In the genomic region with DNA sequence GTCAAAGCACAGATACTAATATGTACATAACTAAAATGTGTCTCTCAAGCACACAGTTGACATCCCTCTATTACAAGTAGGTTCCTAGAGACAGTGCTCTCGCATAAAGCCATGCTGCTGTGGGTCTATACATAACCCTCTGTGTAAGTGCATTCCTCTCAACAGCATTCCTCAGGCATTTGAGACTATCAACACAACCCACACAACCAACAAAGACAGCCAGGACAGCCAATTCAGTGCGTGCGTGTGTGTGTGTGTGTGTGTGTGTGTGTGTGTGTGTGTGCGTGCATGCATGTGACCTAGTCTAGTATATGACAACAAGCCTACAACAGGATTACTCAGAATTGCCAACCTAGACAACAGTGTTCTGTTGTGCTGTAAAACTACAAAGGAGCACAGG, we compare ENCODE assay signal across 18 mouse cellular contexts.
"Had no signal": no experiment of that assay in that cellular context is flagged by ENCODE, and none has a peak within 500 bp of the region (broad histone marks: within the 10 kb centered on the region; RNA-seq: fewer than 3 reads in every experiment).

No protein-coding gene starts in this region.

- H3K4me1 ChIP-seq: midbrain, embryonic 10.5 days; midbrain, embryonic 13.5 days; midbrain, embryonic 15.5 days; neural tube, embryonic 13.5 days; neural tube, embryonic 15.5 days had no signal

- H3K9me3 ChIP-seq: midbrain, embryonic 10.5 days; midbrain, embryonic 13.5 days; midbrain, embryonic 15.5 days; neural tube, embryonic 13.5 days; neural tube, embryonic 15.5 days had no signal

- ATAC-seq: midbrain, embryonic 13.5 days; midbrain, embryonic 15.5 days had no signal

- H3K27me3 ChIP-seq: midbrain, embryonic 13.5 days; midbrain, embryonic 15.5 days; neural tube, embryonic 13.5 days; neural tube, embryonic 15.5 days had no signal

- H3K9ac ChIP-seq: lung, embryonic 14.5 days; midbrain, embryonic 13.5 days; midbrain, embryonic 15.5 days; neural tube, embryonic 13.5 days; neural tube, embryonic 15.5 days had no signal

- H3K4me2 ChIP-seq: lung, embryonic 14.5 days; midbrain, embryonic 13.5 days; midbrain, embryonic 15.5 days; neural tube, embryonic 13.5 days; neural tube, embryonic 15.5 days had no signal

- H3K4me3 ChIP-seq: midbrain, embryonic 10.5 days; midbrain, embryonic 13.5 days; midbrain, embryonic 15.5 days; myocyte; neural tube, embryonic 13.5 days; neural tube, embryonic 15.5 days had no signal

- DNase-seq: lung, adult 18-20 months; lung, embryonic 14.5 days; lung, postnatal 10 days; lung, postnatal 4 days; retina, postnatal 1 day; right cerebral cortex, adult 18-20 months; right cerebral cortex, postnatal 25 days; right cerebral cortex, postnatal 4 days; spleen, adult 18-20 months; thymus, adult 18-20 months; thymus, postnatal 14 days; thymus, postnatal 36 days had no signal

- H3K27ac ChIP-seq: midbrain, embryonic 10.5 days; midbrain, embryonic 13.5 days; midbrain, embryonic 15.5 days; neural tube, embryonic 13.5 days; neural tube, embryonic 15.5 days had no signal

- H3K36me3 ChIP-seq: midbrain, embryonic 15.5 days had no signal
